Mouse (Mus musculus) brain, embryonic 14.5 days (tissue): ENCODE data around the gene Pla2g6. TPM values are rescaled to one million over a fixed set of nuclear protein-coding genes. Genes with fewer than 3 reads are reported as not detected.
A peak's percentile ranks its signal among the peaks of the same experiment; 100 is the strongest.

Experiments used
- DNase-seq: peaks from one replicate; pipeline ENCODE4 v3.0.0-alpha.2; 2011; ENCODE audit warnings: low read depth
- CTCF ChIP-seq: fragments of 200-500 bp; IDR thresholded peaks from 2 replicates; pipeline ENCODE4 v1.5.1; 2012; ENCODE audit warnings: inconsistent platforms, mild to moderate bottlenecking, moderate library complexity, borderline replicate concordance; ENCODE audit not compliant: insufficient read depth, insufficient read length; ENCODE audit errors: extremely low read depth
- POLR2A ChIP-seq: fragments of 200-500 bp; IDR thresholded peaks from 2 replicates; pipeline ENCODE4 v1.6.1; 2012; ENCODE audit warnings: mild to moderate bottlenecking, inconsistent platforms, borderline replicate concordance; ENCODE audit not compliant: poor library complexity, insufficient read depth, insufficient read length, severe bottlenecking; ENCODE audit errors: extremely low read depth
- polyA plus RNA-seq: library from polyadenylated mRNA; depleted of rRNA; stranded (reverse); fragments of >200 nt; gene quantifications from 2 replicates; pipeline ENCODE4 v1.2.3, GENCODE M21; 2012; rRNA removed

Pla2g6 gene
- polyA plus RNA-seq, 1 experiment = 98.9 TPM

DNA sequence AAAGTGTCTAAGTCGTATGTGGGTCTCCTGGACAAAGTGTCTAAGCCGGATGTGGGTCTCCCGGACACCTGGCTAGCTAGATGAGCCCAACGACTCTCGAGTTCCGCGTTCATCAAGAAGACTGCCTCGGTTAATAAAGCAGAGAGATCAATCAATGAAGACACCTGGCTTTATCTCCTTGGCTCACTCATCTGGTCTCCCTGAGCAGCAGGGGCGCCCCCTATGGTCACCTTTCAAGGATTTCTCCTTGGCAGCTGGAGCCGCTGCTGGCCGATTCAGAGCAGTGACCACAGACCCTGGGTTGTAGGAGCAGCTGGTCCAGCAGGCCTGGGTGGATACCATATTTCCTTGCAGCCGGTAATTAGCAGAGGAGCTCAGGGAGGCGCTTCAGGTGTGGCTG is 65.8 kb downstream of the Pla2g6 start:
- peak; percentile 50 for DNase-seq
- no peak for TF ChIP-seq POLR2A
- peak; percentile 49; the same call in 1 of the 2 replicates for TF ChIP-seq CTCF

DNA sequence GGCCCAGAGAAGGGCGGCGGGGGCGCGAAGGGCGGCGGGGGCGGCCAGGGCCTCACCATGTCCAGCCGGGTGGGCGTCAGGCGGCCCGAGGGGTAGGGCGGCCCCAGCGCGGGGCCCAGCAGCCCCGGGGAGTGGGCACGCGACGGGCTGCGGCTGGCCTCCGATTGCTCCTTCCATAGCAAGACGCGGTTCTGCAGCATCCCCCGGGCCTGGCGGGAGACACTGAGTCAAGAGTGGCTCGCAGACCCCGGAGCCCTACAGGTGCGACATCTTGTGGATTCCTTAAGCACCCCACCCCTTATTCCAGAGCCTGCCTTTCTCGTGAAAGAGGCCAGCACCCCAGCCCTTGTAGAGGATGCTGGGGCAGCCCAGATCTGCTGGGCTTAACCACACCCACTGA is 66.4 kb downstream of the Pla2g6 start:
- no peak for TF ChIP-seq CTCF
- no peak for TF ChIP-seq POLR2A
- peak; percentile 44 for DNase-seq

DNA sequence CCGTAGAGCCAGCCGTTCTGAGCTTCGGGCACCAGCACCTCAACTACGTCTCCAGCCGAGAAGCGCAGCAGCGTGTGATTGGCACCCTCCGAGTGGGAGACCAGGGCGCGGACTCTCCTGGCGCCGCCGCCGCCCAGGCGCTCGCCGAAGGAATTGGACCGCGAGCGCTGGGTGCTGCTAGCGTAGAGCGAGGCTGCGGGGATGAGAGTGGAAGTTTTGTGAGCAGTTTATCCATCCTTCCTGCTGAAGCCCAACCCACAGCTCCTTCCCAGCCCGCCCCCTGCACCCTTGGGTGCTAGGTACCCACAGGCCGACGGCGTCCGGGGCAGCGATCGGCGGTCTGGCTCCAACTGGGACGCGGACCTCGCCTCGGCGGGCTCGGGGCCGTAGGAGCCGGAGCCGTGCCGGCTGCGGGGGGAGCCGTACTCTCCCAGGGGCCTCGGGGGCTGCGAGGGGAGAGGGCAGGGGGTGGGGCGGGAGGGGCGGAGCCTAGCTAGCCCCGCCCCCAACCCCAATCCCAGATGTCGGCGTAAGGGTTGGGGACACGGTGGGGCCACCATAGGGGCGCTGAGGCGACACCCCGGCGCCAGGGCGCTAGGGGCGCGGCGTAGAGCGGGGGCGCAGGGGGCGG is 67.0 kb downstream of the Pla2g6 start:
- TF ChIP-seq POLR2A (no peak), CTCF (no peak)
- peak; percentile 35 for DNase-seq

DNA sequence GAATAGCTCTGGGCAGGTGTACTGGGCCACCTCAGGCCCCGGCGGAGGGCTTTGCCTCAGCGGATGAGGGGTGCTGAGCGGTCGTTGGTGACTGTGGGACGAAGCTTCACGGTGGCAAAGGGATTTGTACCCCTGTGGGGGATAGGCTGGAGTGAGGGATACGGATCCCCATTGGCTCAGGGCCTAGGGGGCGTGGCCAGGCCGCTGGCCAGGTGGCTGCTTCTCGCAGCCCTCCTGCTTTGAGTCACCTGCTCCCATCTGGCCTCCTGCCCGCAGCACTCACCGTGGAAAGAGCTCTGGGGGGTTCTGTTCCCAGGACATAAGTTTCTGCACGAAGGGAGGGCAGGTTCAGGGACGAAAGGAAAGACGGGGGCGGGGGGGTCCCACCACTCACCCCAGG is 69.7 kb downstream of the Pla2g6 start:
- TF ChIP-seq CTCF = no peak
- no peak for TF ChIP-seq POLR2A
- no peak for DNase-seq

DNA sequence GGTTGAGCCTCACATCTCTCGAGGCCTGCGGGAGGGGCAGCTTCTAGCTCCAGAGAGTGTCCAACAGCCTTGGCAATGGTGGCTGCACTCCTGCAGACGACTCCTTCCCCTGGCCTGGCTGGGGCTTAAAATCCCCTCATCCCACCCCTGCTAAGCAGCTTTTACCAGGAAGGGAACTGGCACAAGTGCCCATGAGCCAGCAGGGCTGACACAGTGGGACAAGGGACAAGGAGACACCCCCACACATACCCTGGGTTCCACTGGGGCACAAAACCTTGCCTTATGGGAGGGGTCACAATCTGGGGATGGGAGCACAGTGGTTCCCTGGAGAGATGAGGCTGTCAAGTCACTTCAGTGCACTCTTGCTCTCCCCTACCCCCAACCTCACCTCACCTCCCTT is 73.5 kb downstream of the Pla2g6 start, which contains the start of gene Slc16a8:
Gene Slc16a8, minus strand, starts transcription at position 101 of the 400 bp plus-strand sequence.
- no peak for TF ChIP-seq CTCF
- TF ChIP-seq POLR2A = no peak
- no peak for DNase-seq

DNA sequence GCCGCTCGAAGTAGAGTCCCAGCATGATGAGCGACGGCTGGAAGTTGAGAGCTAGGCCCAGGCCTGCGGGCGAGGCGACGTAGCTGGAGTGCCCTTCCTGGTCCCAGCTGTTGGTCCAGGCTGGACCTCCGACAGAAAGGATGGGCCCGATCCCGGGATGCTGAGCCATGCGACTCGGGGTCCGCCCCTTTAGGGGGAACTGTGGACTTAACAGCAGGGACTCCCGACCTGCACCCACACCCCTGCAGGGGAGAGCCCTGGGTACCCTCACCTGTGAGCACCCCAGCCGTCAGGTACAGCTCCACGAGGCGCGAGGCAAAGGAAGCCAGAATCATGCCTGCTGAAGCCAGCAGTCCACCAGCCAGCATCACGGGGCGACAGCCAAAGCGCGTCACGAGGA is 75.6 kb downstream of the Pla2g6 start:
- DNase-seq = no peak
- TF ChIP-seq CTCF (no peak), POLR2A (no peak)

DNA sequence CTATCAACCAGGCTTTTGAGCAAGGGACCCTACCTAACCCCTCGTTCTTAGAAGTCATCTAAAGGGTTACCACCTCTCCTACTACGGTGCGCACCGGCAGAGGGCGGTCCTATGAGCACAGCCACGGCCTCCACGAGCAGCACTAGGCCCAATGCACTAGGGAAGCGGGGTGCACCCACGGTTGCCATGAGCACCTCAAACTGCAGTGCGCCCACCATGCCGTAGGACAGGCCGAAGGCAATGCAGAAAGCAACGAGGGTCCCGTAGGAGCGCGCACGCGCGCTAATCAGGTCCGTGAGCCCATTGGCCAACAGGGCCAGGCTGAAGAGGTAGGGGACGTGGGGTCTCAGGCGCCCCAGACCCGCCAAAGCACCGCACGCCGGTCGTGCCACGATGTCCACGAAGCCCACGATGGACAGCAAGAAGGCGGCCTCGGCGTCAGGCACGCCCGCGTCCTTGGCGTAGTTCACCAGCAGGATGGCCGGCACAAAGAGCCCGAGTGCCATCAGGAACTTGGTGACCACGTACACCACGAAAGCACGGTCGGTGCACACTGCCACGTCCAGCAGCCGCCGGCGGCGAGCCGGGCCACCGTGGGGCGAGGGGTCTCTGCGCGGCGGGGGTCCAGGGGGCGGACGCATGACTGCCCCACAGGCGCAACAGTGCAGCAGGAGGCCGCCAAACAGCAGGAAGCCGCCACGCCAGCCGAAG is 76.3 kb downstream of the Pla2g6 start:
- peak; percentile 27; the same call in 1 of the 2 replicates for TF ChIP-seq CTCF
- no peak for TF ChIP-seq POLR2A
- peak; percentile 43 for DNase-seq

DNA sequence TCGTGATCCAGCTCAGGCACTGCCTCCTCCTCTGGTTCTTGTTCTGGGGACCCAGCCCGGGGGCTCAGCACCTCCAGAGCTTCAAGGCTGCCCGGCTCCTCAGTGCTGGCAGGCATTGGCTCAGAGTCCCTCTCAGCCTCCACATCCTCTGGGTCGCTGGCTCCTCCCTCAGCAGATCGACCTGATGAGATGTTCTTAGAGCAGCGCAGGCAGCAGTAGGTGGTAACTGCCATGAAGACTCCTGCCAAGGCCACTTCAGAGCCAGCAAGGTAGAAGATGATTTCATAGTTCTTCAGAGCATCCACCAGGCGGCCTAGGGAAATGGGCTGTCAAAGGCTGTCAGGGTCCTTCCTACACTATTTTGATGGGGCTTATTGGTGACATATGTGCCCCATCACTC is 77.0 kb downstream of the Pla2g6 start:
- no peak for DNase-seq
- TF ChIP-seq CTCF (no peak), POLR2A (no peak)

DNA sequence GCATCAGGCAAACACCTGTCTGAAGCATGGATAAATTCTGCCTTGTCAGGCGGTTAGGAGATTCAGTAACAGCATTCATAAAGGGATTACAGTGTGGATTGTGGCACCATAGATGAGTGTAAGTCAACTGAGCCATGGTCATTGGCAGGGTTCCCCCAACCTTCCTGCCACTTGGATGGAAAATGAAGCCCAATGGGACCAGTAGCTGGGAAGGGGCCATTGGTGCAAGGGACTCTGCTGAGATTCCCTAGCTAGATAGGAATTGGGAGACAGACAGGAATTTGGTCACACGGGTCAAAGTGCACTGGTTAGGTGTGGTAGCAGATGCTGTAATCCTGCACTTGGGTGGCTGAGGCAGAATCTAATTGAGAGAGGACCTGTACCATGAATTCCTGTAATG is 78.0 kb downstream of the Pla2g6 start:
- TF ChIP-seq CTCF (no peak), POLR2A (no peak)
- DNase-seq = no peak

DNA sequence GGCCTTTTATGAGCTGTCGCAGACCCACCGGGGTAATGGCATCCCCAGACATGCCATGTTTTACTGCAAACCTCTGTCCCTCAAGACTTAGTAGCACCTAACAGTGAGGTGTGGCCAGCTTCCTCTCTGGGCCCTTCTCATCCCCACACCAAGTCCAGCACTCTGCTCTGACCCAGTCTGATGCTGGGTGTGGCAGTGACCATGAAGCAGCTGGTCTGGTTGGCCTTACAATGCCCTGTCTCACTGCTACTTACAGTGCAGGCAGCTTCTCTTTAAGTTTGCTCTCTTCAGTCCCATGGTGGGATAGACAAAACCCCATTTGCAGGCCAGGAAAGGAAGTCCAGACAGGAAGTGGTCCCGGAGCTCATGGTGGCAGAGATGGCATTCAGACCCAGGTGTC is 82.9 kb downstream of the Pla2g6 start:
- TF ChIP-seq POLR2A = no peak
- DNase-seq = no peak

DNA sequence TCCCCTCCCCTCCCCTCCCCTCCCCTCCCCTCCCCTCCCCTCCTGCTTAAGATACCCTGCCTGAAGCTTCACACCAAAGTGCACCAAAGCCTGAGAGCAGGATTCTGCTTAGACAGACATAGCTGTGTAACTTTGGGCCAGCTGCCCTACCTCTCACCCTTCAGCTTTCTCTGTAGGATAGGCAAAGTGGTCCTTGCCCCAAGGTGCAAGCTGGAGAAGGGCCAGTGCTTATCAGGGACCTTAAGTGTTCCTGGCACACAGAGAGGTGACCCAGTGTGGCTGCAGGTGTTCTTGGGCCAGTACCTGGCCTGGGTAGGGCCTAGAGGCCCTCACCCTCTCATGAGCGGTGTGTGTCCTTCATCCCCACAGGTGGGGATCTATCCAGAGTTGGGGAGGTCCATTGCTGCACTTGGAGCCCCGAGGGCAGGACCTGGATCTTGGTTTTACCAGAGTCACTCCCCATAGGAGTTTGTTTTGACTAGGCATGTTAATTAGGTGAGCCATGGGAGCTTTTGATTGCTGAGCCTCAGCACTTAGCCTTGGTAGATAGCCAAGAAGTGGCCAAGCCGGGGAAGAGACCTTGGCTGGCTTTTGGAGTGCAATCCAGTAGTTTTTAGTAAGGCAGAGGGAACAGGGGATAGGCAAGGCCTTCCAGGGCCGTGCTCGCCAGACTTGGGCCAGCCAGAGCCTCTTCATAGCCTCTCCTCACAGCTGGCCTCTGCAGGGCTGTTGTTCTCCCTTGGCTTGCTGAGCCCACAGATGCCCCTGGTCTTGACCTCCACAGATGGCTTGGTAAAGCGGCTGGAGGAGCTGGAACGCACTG is 83.9 kb downstream of the Pla2g6 start:
- TF ChIP-seq CTCF (no peak), POLR2A (no peak)
- DNase-seq = no peak

DNA sequence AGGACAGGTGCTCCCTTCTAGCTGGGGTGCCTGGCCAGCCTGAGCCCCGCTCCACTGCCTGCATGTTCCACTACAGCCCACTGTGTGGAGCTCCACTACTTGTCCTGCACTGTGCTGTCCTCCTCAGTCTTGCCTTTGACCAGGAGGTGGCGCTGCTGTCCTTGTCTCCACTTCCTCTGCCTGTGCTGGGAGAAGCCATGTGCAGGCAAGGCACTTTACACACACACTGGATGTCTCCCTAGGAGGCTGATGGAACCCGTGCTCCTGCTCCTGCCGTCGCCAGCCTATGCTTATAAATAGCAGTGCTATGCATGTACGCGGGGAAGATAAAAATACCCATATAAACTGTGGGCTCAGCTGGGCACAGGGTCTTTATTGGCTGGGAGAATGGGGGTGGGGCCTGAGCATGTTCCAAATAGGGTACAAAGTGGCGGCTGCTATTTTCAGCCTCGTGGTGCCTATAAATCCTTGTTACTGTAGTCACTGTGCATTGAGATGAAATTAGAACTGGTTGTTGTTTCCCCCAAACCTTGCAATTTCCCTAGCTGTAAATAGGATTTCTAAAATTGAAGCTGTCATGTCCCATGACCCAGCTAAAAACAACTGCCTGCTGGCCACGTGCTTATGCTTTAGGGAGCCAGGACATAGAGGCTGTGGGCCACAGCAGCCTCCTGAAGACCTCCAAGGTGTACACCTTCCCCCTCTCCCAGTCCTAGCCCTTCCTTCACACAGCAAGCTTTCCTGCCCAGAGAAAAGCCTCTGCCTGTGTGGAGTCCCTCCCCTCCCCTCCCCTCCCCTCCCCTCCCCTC is 84.8 kb downstream of the Pla2g6 start:
- TF ChIP-seq POLR2A = no peak
- TF ChIP-seq CTCF = peak; percentile 100
- DNase-seq = peak; percentile 97

DNA sequence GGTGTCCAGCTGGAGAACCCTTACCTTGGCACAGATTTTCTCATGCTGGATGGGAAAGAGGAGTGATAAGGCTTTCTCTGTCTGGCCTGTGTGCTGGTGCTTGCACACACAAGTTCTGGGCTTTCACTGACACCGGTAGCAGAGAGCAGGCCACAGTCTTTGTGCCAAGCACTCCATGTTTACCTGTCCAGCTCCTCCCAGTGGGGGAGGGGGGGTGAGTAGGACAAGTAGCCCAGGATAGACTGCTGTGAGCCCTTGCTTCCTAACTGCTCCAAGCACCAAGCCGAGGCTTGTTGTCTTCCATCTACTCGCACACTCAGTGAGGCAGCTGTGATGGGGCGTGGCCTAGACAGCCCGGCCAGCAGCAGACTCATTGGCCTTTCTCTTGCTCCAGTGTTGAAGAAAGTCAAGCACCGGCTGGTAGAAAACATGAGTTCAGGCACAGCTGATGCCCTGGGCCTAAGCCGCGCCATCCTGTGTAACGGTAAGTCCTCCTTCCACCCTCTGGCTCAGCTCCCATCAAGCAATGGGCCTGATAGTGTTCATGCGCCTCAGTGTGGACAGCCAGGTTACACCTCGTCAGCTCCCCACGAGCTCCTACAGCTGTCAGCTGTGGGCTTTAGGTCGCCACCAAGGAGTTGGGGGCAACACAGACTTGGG is 85.5 kb downstream of the Pla2g6 start:
- DNase-seq = no peak
- no peak for TF ChIP-seq CTCF
- TF ChIP-seq POLR2A = no peak

DNA sequence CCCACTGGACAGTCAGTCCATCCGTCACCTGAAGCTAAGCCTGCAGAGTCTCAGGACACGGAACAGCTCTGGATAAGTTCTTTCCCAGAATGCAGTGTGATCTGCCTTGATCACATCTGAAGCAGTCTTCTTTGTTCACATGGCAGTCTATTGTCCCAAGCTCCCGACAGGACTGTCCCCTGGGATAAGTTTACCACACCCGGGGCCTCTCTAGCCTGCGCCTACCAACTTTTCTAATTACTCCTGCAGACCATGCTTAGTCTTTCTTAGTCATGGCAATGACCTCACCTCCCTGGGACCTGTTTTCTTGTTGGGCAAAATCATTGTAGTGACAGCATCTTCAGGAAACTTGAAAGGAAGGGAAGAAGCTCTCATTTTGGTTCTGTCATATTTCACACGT is 90.2 kb downstream of the Pla2g6 start:
- DNase-seq = no peak
- TF ChIP-seq POLR2A (no peak), CTCF (no peak)

Other genes starting within 250 kb of the Pla2g6 start
- 22.8 and 35.7 TPM in 2 replicates for gene Micall1, start 219.5 kb downstream of the Pla2g6 start, polyA plus RNA-seq
- 143 and 166 TPM in 2 replicates for gene Polr2f, start 187.4 kb downstream of the Pla2g6 start, polyA plus RNA-seq
- 14.4 and 15.9 TPM in 2 replicates for gene 1700088E04Rik, start 187.1 kb downstream of the Pla2g6 start, polyA plus RNA-seq
- 5.6 and 11.3 TPM in 2 replicates for gene Sox10, start 163.2 kb downstream of the Pla2g6 start, polyA plus RNA-seq
- 102 and 109 TPM in 2 replicates for gene Pick1, start 99.2 kb downstream of the Pla2g6 start, polyA plus RNA-seq
- gene Gm49486, start 99.0 kb downstream of the Pla2g6 start, polyA plus RNA-seq = 1.9 and 2.5 TPM in 2 replicates
- 0.37 and 0.50 TPM in 2 replicates for gene Slc16a8, start 73.6 kb downstream of the Pla2g6 start, polyA plus RNA-seq
- gene Baiap2l2, start 42.9 kb downstream of the Pla2g6 start, polyA plus RNA-seq = 1.8 and 2.9 TPM in 2 replicates
- 1.8 and 2.6 TPM in 2 replicates for gene Maff, start 18.2 kb upstream of the Pla2g6 start, polyA plus RNA-seq
- gene Tmem184b, start 75.2 kb upstream of the Pla2g6 start, polyA plus RNA-seq = 52.3 and 70.7 TPM in 2 replicates
- gene Csnk1e, start 127.2 kb upstream of the Pla2g6 start, polyA plus RNA-seq = 403 and 452 TPM in 2 replicates
- 0.30 and 0.68 TPM in 2 replicates for gene Kcnj4, start 176.9 kb upstream of the Pla2g6 start, polyA plus RNA-seq
- gene Kdelr3, start 188.0 kb upstream of the Pla2g6 start, polyA plus RNA-seq = 8.7 and 11.3 TPM in 2 replicates
- gene Ddx17, start 218.4 kb upstream of the Pla2g6 start, polyA plus RNA-seq = 721 and 963 TPM in 2 replicates